Mouse (Mus musculus) frontal cortex, postnatal 25 days (tissue): ENCODE measurements around the gene Hyal5.

Experiments used
- DNase-seq, 2 experiments: peaks; one replicate each; pipeline ENCODE4 v3.0.0; 2022; ENCODE audit warnings: low spot score in 2 of 2

Hyal5 gene

DNA sequence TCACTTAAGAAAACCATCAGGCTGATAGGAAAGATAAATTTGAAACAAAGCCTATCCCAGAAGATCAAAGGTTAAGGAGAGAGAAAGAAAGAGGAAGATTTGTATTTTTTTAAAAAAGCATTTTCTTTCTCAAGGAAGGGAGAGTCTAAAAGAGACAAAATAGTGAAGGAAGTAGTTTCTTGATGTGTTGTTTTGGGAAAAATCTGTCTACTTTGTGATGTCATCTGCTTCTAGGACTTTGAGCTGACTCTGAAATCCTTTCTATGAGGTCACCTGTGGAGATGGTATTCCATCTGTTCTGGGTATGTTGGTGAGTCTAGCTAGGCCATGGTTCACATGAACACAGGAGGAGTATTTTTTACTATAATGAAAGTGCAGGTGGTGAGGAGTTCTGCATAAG lies at the start of gene Hyal5:
TSS of gene Hyal5 (plus strand) at position 301 of the 400 bp plus-strand sequence.
- DNase-seq: no peak

DNA sequence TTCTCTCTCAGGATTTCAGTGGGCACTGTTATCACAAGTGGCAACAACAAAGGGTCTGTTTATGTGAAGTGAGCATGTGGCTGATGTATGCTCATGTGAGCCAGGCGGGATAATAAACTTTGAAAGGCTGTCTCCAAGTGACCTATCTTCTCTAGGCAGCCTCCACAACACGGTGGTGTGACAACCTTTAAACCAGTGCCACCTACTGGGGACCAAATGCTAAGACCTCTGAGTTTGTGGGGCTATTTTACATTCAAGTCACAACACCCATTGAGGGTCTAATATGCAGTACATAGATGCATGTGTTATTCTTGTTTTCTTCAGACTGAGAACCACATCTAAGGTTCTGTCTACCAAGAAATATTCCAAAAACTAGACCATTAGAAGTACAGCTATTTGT lies 35.7 kb upstream of the Hyal5 start:
- no peak for DNase-seq

DNA sequence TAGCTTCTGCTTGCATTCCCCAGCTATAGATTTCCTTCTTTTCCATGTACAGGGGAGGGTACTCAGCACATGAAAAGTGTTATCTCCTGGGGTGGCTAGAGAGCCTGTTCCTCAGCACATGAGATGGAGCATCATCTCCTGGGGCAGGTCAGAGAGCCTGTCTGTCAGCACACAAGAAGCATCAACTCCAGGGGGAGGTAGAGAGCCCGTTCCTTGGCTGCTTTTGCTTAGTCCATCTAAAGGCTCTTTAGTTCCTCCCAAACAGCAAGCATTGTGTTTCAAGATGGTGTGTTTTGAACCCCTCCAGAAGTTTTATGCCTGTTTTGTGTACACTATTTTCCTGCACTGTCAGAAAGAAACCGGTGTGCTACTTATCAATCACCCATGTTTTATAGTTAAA lies 2.5 kb downstream of the Hyal5 start:
- no peak for DNase-seq

DNA sequence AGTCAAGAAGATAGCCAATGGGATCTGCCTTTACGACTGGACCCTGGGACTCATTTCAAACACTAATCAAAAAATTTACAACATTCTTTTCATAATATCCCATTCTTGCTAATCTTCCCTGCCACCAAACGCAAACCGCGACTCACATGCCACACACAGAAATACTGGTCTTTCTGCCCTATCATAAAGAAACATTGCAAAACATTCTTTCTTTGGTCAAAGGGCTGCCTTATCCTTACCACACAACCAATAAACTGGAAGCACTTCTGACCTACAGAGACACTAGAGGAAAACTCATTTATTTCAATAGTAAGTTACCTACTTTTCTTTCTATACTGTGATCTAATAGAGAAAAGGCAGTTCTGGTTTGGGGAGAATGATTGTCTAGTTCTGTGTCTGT lies 5.9 kb downstream of the Hyal5 start:
- no peak for DNase-seq

DNA sequence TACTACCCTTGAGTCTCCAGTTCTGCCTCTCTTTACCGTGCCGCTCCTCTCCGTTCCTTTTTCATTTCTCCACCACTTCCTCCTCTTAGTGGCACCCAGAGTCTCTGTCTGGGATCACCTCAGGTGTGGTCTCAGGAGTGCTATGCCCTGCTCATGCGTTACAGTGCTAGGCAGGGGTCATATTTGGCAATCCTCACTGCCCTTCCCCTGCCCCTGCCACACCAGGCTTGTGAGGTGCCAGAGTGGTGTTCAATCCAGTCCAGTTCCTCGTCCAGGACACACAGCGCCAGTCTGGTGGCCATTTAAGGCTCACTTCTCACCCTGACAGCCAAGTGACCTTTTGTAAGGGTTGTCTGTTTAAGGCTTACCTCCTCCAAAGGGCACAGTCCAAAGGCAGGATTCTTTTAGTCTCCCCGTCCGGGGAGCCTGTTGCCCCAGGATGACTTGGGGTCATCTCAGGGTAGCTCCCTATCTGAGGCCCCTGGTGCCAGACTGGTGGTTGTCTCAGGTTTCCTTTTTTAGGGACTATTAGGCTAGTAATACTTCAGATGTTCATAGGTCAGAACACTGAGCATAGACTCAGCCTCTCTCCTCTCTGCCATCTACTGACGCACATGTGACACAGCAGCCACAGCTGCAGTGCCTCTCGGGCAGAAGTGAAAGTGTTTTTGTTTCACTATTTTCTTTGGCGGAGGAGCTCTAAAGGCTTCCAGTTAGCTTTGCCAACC lies 36.5 kb downstream of the Hyal5 start:
- peak in 1 of 2 experiments; percentile 8 for DNase-seq

DNA sequence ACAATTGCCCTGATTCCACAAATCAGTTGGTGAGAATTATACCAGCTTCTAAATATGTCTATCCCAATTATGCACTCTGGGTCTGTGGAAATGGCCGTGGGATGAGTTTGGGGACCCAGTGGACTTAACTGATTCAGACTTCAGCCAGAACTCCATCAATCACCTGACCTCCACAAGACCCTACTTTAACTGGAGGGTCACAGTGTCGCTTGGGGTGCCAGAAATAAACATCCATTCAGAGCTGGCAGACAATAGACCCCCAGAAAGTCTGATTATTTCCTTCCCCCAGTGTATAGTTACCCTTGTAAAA lies 37.0 kb downstream of the Hyal5 start:
- no peak for DNase-seq

DNA sequence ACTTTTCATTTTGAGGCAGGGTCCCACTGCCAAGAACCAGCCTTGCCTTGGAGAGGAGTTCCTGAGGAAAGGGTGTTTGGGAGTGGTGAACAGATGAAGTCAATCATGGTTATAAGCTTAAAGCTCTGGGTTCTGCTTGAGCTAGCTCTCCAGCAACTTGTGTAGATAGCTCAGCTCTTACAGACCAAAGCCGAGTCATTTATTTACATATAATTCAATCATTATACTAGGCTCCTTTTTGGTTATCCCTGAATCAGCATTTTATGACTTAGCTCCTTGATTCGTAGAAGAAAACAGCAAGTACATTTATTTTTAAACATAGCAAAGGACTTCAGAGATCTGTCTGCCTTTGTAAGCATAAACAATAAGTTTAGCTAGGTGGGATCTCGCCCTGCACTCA lies 47.3 kb downstream of the Hyal5 start:
- no peak for DNase-seq

DNA sequence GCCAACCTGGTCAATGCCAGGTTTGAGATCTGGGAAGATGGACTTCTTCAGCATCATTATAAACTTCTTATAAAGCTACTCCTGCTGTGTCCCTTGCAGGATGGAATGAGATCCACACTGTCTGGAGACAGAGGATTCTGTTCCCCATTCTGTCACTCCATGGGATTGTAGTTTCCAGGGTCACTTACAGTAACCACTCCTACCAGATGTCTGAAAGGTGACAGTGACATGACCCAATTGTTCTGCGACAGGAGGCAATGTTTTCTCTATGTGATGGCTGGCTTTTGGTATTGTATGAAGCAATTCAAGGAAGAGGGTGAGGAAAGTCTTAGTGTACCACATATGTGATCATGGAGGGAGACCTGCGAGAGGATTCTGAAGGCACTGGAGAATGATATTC lies 50.0 kb downstream of the Hyal5 start:
- no peak for DNase-seq

DNA sequence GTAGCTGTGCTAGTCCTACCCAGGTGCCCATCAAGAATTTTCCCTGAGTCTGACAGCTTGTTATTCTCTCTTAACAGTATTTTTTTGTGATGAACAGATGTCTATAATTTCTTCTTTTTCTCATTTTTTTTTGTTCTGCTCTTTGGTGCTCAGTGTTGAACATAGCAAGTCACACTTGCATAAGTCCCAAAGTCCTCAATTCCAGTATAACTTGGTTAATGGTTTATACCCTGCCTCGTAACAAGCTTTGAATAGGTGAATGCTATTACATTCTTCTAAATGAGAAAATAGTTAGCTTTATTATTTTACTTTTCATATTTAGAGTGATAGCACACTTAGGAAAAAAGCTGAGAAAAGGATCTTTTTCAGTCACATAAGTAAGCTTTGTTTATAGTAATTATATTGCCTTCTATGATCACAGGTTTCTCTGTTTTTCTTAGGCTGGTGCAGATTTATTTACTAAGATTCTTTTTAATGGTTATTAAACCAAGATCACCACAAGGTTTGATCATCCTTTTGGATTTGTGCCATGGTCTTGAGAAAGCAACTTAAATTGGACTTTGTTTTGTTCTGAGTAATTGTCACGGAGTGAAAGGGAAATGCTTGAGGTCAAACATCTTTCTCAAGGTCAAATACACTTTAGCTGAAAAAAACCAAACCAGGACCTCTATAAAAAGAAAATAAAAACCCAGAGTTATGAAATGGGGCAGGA lies 52.4 kb downstream of the Hyal5 start:
- no peak for DNase-seq

DNA sequence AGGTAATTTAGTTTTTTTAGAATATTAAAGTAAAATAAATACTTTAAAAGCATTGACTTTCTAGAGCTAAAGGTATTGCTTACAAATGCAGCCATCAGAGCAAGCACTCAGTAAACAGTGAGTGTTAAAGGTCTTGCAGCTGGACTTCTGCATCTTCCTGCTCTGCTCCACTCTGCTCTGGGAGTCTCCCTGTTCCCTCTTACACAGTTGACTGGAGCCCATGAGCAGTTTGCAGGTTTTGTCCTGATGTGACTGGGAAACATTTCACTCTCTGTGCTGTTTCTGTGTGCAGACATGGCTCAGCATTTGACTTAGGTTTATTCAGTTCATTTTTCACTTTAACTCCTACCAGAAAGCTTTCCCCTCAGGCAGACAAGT lies 52.9 kb downstream of the Hyal5 start:
- DNase-seq: no peak

DNA sequence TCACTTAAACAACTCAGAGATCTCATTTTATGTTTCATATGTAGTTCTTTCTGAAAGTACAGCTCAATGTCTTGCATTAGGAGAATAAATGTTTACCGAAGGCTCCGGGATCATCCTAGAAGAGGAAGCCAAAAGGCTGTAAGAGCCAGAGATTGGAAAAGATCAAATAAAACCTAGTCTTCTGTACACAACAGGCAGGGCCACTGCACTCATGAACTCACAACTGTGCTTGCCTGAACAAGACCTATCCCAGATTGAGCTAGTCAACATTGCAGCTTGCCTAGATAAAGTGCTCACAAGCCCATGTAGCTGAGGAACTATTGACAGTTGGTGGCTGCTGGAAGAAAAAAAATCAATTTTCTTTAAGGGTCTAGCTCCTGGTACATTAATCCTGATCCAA lies 55.8 kb downstream of the Hyal5 start:
- DNase-seq: no peak

DNA sequence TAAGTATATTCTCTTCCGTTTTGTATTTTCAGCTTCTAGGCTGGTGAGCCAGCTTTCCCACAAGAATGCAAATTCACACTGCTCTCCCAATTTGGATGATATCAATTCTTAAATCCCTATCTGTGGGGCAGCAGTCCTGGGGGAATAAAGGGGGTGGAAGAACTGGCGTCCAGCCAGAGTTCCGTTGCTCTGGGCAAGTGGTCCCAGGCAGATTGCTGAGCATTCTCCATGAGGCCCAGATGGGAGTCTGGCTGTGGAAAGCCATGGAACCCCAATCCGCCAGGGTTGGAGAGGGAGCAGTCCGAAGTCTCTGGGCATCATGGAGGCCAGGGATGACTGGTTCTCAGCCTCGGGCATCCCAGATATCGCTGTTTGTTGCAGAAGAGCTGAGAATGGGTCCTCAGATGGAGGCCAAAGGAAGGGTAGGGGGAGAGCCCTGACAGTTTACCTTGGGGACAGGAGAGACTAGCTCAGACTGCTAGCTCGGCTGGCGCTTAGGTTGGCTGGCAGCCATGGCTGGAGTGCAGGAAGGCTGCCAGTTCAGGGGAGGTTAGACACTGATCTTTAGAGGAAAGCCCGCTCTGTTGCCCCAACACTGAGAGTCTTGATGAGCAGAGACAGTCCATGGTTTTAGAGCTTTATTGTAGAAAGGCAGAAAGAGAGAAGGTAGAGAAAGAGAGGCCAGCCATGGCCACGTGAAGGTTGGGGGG lies 67.4 kb downstream of the Hyal5 start:
- DNase-seq: no peak
